Mouse (Mus musculus): ENCODE results near the gene Slc22a14.

DNA sequence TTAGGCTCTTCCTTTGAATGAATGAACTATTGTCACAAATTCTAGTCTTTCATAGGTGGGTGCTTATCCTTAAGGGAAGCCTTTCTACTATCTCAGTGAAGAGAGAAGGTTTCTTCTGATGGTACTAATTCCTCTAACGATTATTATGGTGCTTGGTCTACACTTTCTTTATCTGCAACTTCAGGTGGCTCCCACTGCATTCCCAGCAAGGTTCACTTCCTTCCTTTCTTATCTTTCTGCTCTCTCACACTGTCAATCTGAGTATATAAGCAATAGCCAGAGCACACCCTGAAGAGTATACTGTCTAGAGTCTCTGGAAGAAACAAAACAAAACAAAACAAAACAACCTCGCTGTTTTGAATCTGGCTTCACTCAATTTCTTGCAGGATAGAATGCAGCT, 145.7 kb downstream of the Slc22a14 start:
- TF ChIP-seq EP300 (IDR thresholded peaks at IDR 0.05) (no peak), CTCF (IDR thresholded peaks at IDR 0.05) (no peak)
